8 mouse cellular contexts compared by ENCODE assay signal in the genomic region with DNA sequence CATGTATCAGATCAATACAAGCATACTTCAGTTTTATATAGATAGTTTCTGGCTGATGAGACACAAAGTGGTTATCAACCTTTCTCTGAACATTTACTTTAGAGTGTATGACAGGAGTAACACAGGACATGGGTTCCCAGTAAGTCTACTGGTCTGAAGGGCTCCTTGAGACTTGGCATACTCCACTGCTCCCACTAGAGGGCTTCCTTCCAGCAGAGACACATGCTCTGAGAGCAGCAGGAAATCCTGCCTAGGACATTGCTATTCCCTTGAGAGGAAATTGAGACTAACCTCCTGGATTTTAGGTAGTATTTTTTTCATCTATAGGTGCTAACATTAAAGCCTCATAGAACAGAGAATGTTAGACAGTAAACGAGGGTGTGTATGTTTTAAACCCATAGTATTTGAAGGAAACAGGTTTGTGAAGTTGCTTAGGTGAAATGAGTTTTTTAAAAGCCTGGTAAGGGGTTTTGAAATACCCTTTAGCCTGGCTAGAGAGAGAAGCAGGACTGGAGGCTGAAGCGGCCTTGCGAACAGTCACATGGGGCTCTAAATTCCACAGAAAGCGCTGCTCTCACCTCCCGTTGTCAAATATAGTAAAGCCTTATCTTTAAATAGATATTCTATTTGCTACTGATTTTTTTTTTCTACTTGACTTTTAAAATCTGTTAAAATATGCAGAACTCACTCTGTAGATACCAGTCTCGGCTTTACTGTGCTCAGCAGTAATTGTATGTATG.
A peak's percentile ranks its signal among the peaks of the same experiment; 100 is the strongest.
DNase-seq lines count a peak whose midpoint lies in the region; ATAC-seq and TF ChIP-seq lines count a peak whose summit lies in the region.

No protein-coding gene starts in this region.

- no peaks in the 10 kb centered on the region for H3K79me3 ChIP-seq in C2C12 (ENCODE audit: low read depth)

- H3K27me3 ChIP-seq in C2C12 (ENCODE audit: control insufficient read depth, insufficient read depth, insufficient read length), result no peaks in the 10 kb centered on the region
- H3K27me3 ChIP-seq in heart, embryonic 11.5 days (ENCODE audit: control insufficient read depth, insufficient read depth, low read length), result no peaks in the 10 kb centered on the region

- H3K4me2 ChIP-seq in heart, embryonic 11.5 days, result no peak overlapping the region; the same call in 1 of the 2 replicates

- TF ChIP-seq CTCF in C2C12 (IDR thresholded peaks at IDR 0.05; ENCODE audit: control insufficient read depth, insufficient read depth, insufficient read length), result peak; percentile 63

- 42% methylated on average over 6 of the region's 6 CpGs for WGBS in heart, embryonic 11.5 days (ENCODE audit: insufficient replicate concordance)

- no peak overlapping the region for H3K4me3 ChIP-seq in C2C12 (ENCODE audit: insufficient read depth, poor library complexity, severe bottlenecking)
- no peak overlapping the region for H3K4me3 ChIP-seq in heart, embryonic 11.5 days (ENCODE audit: low read depth, low read length)

- H3K9me3 ChIP-seq in heart, embryonic 11.5 days (replicated peaks; ENCODE audit: control insufficient read depth, low read length), result no peaks in the 10 kb centered on the region

- DNase-seq in cerebellum, postnatal 10 days, result peak; percentile 62 to 69
- DNase-seq in cerebellum, adult 9-11 months, result no peak
- DNase-seq in c-Kit-positive CD71-positive TER-119-negative erythroid progenitor cells, embryonic 14.5 days (ENCODE audit: low read depth), result peak; percentile 52
- DNase-seq in kidney, postnatal 10 days, result peak; percentile 83
- DNase-seq in lung, postnatal 25 days (ENCODE audit: low spot score), result peak; percentile 87
- DNase-seq in telencephalon, adult 2 months (ENCODE audit: low read depth, low spot score), result peak; percentile 79

- H3K79me2 ChIP-seq in C2C12 (ENCODE audit: control insufficient read depth, insufficient read depth), result peaks cover 25% of the 10 kb centered on the region

- peak overlapping the region; percentile 35; the same call in 1 of the 2 replicates for H3K27ac ChIP-seq in heart, embryonic 11.5 days (ENCODE audit: low read depth, low read length)

- H3K36me3 ChIP-seq in C2C12 (ENCODE audit: control insufficient read depth, insufficient read depth), result no peaks in the 10 kb centered on the region
- H3K36me3 ChIP-seq in heart, embryonic 11.5 days (ENCODE audit: control insufficient read depth, insufficient read depth, low read length), result no peaks in the 10 kb centered on the region

- H3K4me1 ChIP-seq in heart, embryonic 11.5 days (ENCODE audit: control insufficient read depth, insufficient read depth, low read length), result peaks cover 16% of the 10 kb centered on the region

- no peak overlapping the region for H3ac ChIP-seq in C2C12 (ENCODE audit: control insufficient read depth, insufficient read length, low read depth)

- ATAC-seq in heart, embryonic 11.5 days (replicated peaks; ENCODE audit: insufficient number of reproducible peaks, low FRiP score, low TSS enrichment), result no peak

- H3K9ac ChIP-seq in heart, embryonic 11.5 days (ENCODE audit: low read depth, low read length), result no peak overlapping the region

TF ChIP-seq in C2C12, 6 proteins besides CTCF, POLR2A, EP300 and RAD21:
- TF ChIP-seq MYOD1 (IDR thresholded peaks at IDR 0.05; ENCODE audit: control insufficient read depth, insufficient read length, low read depth) (no peak), FOSL1 (IDR thresholded peaks at IDR 0.05; ENCODE audit: insufficient read depth, low read length, poor library complexity, severe bottlenecking) (no peak), CEBPB (IDR thresholded peaks at IDR 0.05; ENCODE audit: low read depth) (no peak), USF1 (IDR thresholded peaks at IDR 0.05; ENCODE audit: low read depth) (no peak), MYOG (IDR thresholded peaks at IDR 0.05; ENCODE audit: control insufficient read depth, extremely low read depth, insufficient read length) (no peak)
